Mouse (Mus musculus): Measurements from ENCODE around the gene Srd5a1.

DNA sequence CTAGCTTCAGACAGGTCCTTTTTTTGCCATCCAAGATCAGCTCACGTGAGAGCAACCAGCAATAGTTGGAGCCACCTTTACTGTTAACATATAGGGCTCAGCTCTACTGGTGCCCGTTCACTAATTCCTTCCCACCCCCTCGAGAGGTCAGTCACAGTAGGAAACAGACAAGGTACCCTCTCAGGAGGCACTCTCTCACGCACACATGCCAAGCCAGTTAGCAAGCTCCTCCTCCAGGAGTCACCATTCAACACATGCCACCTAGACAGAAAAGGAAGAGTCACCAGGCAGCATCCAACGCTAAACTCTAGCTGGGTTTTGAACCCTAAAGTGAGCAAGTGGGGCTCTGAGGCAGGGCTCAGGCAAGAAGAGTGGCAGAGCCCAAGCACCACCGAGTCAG lies 79.8 kb downstream of the Srd5a1 start:
- TF ChIP-seq CTCF (IDR thresholded peaks at IDR 0.05; ENCODE audit: control insufficient read depth, insufficient read depth, insufficient read length) (no peak), MYOD1 (IDR thresholded peaks at IDR 0.05; ENCODE audit: control insufficient read depth, insufficient read length, low read depth) (no peak), USF1 (IDR thresholded peaks at IDR 0.05; ENCODE audit: low read depth) (no peak), CEBPB (IDR thresholded peaks at IDR 0.05; ENCODE audit: low read depth) (no peak), MAX (IDR thresholded peaks at IDR 0.05) (no peak), FOSL1 (IDR thresholded peaks at IDR 0.05; ENCODE audit: insufficient read depth, low read length, poor library complexity, severe bottlenecking) (no peak), MYOG (IDR thresholded peaks at IDR 0.05; ENCODE audit: control insufficient read depth, extremely low read depth, insufficient read length) (no peak)
